Mouse (Mus musculus) midbrain, embryonic 13.5 days (tissue): ENCODE measurements around the gene B4galt3. TPM values are rescaled to one million over a fixed set of nuclear protein-coding genes. Genes with fewer than 3 reads are reported as not detected.

ENCODE experiments used
- ATAC-seq: fragments of 200-750 bp; cut with Nextera tagmentation; 2 replicates; pipeline ENCODE4 v1.8.0; 2017; ENCODE audit warnings: mild to moderate bottlenecking, moderate TSS enrichment, moderate library complexity
- H3K27ac ChIP-seq: fragments of 300-500 bp; sonication (generic); 2 replicates; pipeline ENCODE4 v1.5.1; 2015; ENCODE audit warnings: inconsistent platforms, mild to moderate bottlenecking, moderate library complexity
- H3K27me3 ChIP-seq: fragments of 300-500 bp; sonication (generic); 2 replicates; pipeline ENCODE4 v1.6.1; 2015; ENCODE audit warnings: mild to moderate bottlenecking, inconsistent platforms
- H3K36me3 ChIP-seq: fragments of 300-500 bp; sonication (generic); 2 replicates; pipeline ENCODE4 v1.6.1; 2015; ENCODE audit warnings: mild to moderate bottlenecking, inconsistent platforms
- H3K4me1 ChIP-seq: fragments of 300-500 bp; sonication (generic); replicated peaks from 2 replicates; pipeline ENCODE4 v1.6.1; 2015; ENCODE audit warnings: inconsistent platforms
- H3K4me2 ChIP-seq: fragments of 300-500 bp; sonication (generic); replicated peaks from 2 replicates; pipeline ENCODE4 v1.6.1; 2015; ENCODE audit warnings: moderate library complexity, mild to moderate bottlenecking, inconsistent platforms
- H3K4me3 ChIP-seq: fragments of 300-500 bp; sonication (generic); replicated peaks from 2 replicates; pipeline ENCODE4 v1.5.1; 2015; ENCODE audit warnings: mild to moderate bottlenecking, inconsistent platforms
- H3K9ac ChIP-seq: fragments of 300-500 bp; sonication (generic); replicated peaks from 2 replicates; pipeline ENCODE4 v1.6.1; 2015; ENCODE audit warnings: mild to moderate bottlenecking, inconsistent platforms
- H3K9me3 ChIP-seq: fragments of 300-500 bp; sonication (generic); 2 replicates; pipeline ENCODE4 v1.6.1; 2016; ENCODE audit warnings: mild to moderate bottlenecking, inconsistent platforms
- WGBS: fragments of 180-500 bp; shearing (Covaris S2); methylation state at CpG from one replicate; pipeline ENCODE4 v1.1.7; 2015; 5-methylcytosine and 5-hydroxymethylcytosine counted together
- polyA plus RNA-seq: library from polyadenylated mRNA; unstranded; fragments of >200 nt; fragmentation: Nextera tagmentation; extraction: Ambion mirVana; gene quantifications from 2 replicates; pipeline ENCODE4 v1.2.1, GENCODE M21; 2015

B4galt3 gene
- polyA plus RNA-seq, 1 experiment from 2014 or later = 99.0 TPM

- Histone ChIP-seq H3K27me3 (no peaks in the 10 kb centered on the region), H3K9me3 (no peaks in the 10 kb centered on the region), H3K4me2 (no peak overlapping the region), H3K27ac (no peak overlapping the region), H3K4me3 (no peak overlapping the region), H3K9ac (no peak overlapping the region), H3K36me3 (peaks cover 7% of the 10 kb centered on the region), H3K4me1 (peaks cover 7% of the 10 kb centered on the region)
- WGBS = 68% methylated on average over 15 of the region's 15 CpGs
- no peak for ATAC-seq
These were observed 13.1 kb upstream of the B4galt3 start for GRCm38 (mm10) chr1:171256937-171257548.

DNA sequence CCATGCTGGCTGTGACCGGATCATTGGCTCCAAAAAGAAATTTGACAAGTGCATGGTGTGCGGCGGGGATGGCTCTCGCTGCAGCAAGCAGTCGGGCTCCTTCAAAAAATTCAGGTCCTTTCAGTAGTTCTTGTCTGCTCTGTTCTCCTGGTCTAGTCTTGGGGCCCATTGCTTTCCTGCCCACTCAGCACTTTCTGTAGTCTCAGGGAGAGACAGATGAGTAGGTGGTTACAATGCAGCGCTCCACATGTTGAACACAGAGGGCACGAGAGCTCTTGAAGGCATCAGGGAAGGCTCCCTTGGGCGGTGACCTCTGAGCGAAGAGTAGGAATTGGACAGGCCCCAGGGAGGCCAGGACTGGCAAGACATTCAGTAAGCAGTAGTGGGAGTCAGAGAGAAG lies 12.3 kb upstream of the B4galt3 start:
- no peak overlapping the region for H3K9ac ChIP-seq
- H3K27ac ChIP-seq = no peak overlapping the region
- H3K27me3 ChIP-seq = no peaks in the 10 kb centered on the region
- no peaks in the 10 kb centered on the region for H3K9me3 ChIP-seq
- peaks cover 8% of the 10 kb centered on the region for H3K4me1 ChIP-seq
- ATAC-seq = no peak
- no peak overlapping the region for H3K4me3 ChIP-seq
- peaks cover 7% of the 10 kb centered on the region for H3K36me3 ChIP-seq
- H3K4me2 ChIP-seq = no peak overlapping the region
- WGBS = 91% methylated on average over 9 of the region's 9 CpGs

DNA sequence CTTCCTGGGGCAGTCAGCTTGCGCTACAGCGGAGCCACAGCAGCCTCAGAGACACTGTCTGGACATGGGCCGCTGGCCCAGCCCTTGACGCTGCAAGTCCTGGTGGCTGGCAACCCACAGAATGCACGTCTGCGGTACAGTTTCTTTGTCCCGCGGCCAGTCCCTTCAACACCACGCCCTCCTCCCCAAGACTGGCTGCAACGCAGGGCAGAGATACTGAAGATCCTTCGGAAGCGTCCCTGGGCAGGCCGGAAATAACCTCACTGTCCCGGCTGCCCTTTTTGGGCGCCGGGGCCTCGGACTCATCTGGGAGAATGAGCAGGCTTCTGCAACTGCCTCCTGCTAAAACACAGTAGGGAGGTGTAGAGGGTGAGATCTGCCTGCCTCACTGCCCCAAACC lies 11.2 kb upstream of the B4galt3 start:
- H3K9ac ChIP-seq = no peak overlapping the region
- 83% methylated on average over 17 of the region's 17 CpGs for WGBS

GRCm38 (mm10) chr1:171260316-171260715 lies 9.8 kb upstream of the B4galt3 start:
- H3K4me3 ChIP-seq = no peak overlapping the region
- peaks cover 7% of the 10 kb centered on the region for H3K36me3 ChIP-seq
- no peak overlapping the region for H3K4me2 ChIP-seq
- H3K27ac ChIP-seq = no peak overlapping the region
- no peaks in the 10 kb centered on the region for H3K9me3 ChIP-seq
- WGBS = 91% methylated on average over 3 of the region's 3 CpGs
- no peak overlapping the region for H3K9ac ChIP-seq
- peaks cover 4% of the 10 kb centered on the region; the same call in 1 of the 2 replicates for H3K27me3 ChIP-seq
- H3K4me1 ChIP-seq = peaks cover 12% of the 10 kb centered on the region
- ATAC-seq = no peak

More for the DNA sequence above, 11.2 kb upstream of the B4galt3 start:
- H3K4me2 ChIP-seq = no peak overlapping the region
- no peak overlapping the region for H3K27ac ChIP-seq
- H3K4me1 ChIP-seq = peaks cover 12% of the 10 kb centered on the region
- no peak overlapping the region for H3K4me3 ChIP-seq
- H3K9me3 ChIP-seq = no peaks in the 10 kb centered on the region
- no peak for ATAC-seq
- no peaks in the 10 kb centered on the region for H3K27me3 ChIP-seq
- H3K36me3 ChIP-seq = peaks cover 7% of the 10 kb centered on the region

- Histone ChIP-seq H3K9ac (peak overlapping the region; percentile 58), H3K4me3 (peak overlapping the region; percentile 31), H3K27ac (peak overlapping the region; percentile 82), H3K4me1 (peaks cover 12% of the 10 kb centered on the region), H3K9me3 (no peaks in the 10 kb centered on the region), H3K36me3 (peaks cover 7% of the 10 kb centered on the region), H3K27me3 (peaks cover 8% of the 10 kb centered on the region; the same call in 1 of the 2 replicates), H3K4me2 (peak overlapping the region; percentile 55)
- WGBS = 8% methylated on average over 8 of the region's 8 CpGs
- peak; percentile 79 for ATAC-seq
These were observed 7.5 kb upstream of the B4galt3 start for GRCm38 (mm10) chr1:171262594-171263130.

DNA sequence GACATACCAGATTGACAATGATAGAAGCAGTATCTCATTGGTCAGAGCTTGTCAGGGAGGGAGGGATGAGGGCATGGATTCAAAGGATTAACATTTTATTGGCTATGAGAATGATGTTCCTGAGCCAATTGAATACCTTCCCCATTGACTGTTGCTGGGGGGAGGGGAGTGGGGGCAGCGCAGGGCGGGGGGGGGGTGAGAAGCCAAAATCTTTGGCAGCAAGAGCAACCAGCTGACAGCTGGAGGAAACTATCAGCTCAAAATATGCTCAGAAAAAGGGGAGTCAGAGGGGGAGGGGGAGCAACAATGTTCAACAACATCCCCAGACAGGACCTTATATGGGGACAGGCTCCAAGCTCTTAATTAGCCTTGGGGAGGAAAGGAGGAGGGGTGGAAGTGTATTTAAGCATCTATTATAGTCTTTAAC lies 6.9 kb upstream of the B4galt3 start:
- Histone ChIP-seq H3K4me1 (peaks cover 12% of the 10 kb centered on the region), H3K27ac (peak overlapping the region; percentile 70), H3K4me3 (peak overlapping the region; percentile 31; the same call in 1 of the 2 replicates), H3K36me3 (peaks cover 7% of the 10 kb centered on the region), H3K27me3 (peaks cover 8% of the 10 kb centered on the region; the same call in 1 of the 2 replicates), H3K9me3 (no peaks in the 10 kb centered on the region), H3K9ac (no peak overlapping the region), H3K4me2 (peak overlapping the region; percentile 55)
- 0% methylated on average over 2 of the region's 2 CpGs for WGBS
- peak; percentile 95 for ATAC-seq

- Histone ChIP-seq H3K27me3 (peaks cover 8% of the 10 kb centered on the region; the same call in 1 of the 2 replicates), H3K9me3 (no peaks in the 10 kb centered on the region), H3K9ac (no peak overlapping the region), H3K4me2 (peak overlapping the region; percentile 55; the same call in 1 of the 2 replicates), H3K36me3 (peaks cover 4% of the 10 kb centered on the region), H3K4me3 (no peak overlapping the region), H3K4me1 (peaks cover 12% of the 10 kb centered on the region), H3K27ac (peak overlapping the region; percentile 70)
- 93% methylated on average over 3 of the region's 3 CpGs for WGBS
- no peak for ATAC-seq
These were observed 6.3 kb upstream of the B4galt3 start for GRCm38 (mm10) chr1:171263666-171264461.

DNA sequence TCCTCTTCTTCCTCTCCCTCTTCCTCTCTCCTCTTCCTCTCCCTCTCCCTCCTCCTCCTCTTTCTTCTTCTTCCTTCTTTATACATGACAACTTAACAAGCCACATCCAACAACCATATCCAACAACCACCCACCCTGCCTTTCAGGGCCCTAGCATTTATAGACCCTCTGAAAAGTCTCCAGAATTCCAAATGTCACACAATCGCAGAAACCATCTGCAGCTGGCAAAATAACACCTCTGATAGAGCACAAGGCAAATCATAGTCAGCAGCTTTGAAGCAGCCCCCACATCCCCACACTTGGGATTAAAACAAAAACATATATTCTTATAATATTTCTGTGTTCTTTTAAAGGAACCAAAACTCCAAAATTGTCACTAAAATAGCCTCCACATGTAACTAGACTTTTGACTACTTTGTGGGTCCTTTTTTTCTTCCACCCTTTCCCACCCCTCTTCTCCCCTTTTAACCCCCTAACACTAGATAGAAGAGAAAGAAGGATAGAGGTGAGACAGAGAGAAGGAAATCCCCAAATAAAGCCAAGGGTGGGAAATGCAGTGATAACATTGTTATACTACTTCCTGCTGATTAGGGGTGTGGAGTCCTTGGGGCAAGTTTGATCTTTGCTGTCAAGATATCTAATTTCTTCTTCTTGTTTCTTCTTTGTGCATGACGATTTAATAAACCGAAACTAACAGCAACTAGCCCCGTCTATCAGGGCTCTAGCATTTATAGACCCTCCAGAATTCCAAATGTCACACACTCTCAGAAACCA lies 4.0 kb upstream of the B4galt3 start:
- no peak overlapping the region for H3K4me3 ChIP-seq
- peaks cover 8% of the 10 kb centered on the region; the same call in 1 of the 2 replicates for H3K27me3 ChIP-seq
- H3K27ac ChIP-seq = no peak overlapping the region
- peaks cover 24% of the 10 kb centered on the region for H3K4me1 ChIP-seq
- no peak overlapping the region for H3K9ac ChIP-seq
- 88% methylated on average over 4 of the region's 4 CpGs for WGBS
- no peaks in the 10 kb centered on the region for H3K36me3 ChIP-seq
- no peaks in the 10 kb centered on the region for H3K9me3 ChIP-seq
- ATAC-seq = no peak
- no peak overlapping the region for H3K4me2 ChIP-seq

DNA sequence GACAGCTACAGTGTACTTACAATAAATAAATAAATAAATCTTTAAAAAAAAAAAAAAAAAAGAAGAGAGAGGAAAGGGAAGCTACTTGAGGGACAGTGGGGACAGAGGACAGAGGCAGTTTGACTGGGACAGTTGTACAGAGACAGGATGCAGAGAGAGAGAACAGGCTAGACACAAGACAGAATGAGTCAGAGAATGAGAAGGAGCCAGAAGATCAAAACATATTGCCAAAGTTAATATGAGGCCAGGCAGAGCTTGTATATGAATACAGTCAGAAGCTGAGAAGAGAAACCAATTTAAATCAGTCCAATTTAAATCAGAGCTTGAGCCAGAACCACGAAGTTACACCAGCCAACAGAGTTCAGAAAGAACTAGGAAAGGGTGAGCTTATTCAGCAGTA lies 1.8 kb upstream of the B4galt3 start:
- Histone ChIP-seq H3K9me3 (no peaks in the 10 kb centered on the region), H3K4me3 (no peak overlapping the region), H3K9ac (no peak overlapping the region), H3K4me1 (peaks cover 23% of the 10 kb centered on the region), H3K27me3 (peaks cover 8% of the 10 kb centered on the region; the same call in 1 of the 2 replicates), H3K36me3 (peaks cover 16% of the 10 kb centered on the region), H3K27ac (no peak overlapping the region), H3K4me2 (no peak overlapping the region)
- 66% methylated on average over 1 of the region's 1 CpGs for WGBS
- ATAC-seq = no peak

DNA sequence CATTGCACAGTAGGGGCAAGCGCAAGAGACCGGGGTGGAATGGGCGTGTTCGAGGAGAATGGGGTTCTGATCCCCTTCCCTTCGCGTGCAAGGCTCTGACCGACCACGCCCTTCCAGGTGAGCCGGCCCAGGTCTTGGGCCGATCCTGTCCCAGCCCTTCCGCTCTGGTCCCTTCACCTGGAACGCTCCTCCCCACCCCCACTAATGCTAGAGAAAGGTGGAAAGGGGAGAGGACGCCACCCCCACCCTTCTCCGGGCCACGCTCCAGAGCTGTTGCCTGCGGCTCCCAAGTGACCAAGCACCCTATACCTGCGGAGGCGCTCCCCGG lies 409 bp downstream of the B4galt3 start:
- H3K4me3 ChIP-seq = peak overlapping the region; percentile 62
- H3K9me3 ChIP-seq = no peaks in the 10 kb centered on the region
- peak overlapping the region; percentile 96 for H3K4me2 ChIP-seq
- ATAC-seq = peak; percentile 88
- H3K27me3 ChIP-seq = 0 out of 2 replicates have a peak, but pooled peaks cover 3% of the 10 kb centered on the region
- WGBS = under 1% methylated on average over 19 of the region's 19 CpGs
- peaks cover 20% of the 10 kb centered on the region for H3K4me1 ChIP-seq
- peaks cover 38% of the 10 kb centered on the region for H3K36me3 ChIP-seq
- H3K27ac ChIP-seq = no peak overlapping the region
- H3K9ac ChIP-seq = peak overlapping the region; percentile 89

GRCm38 (mm10) chr1:171271196-171271595 lies 1.1 kb downstream of the B4galt3 start:
- Histone ChIP-seq H3K36me3 (peaks cover 45% of the 10 kb centered on the region), H3K4me2 (peak overlapping the region; percentile 96), H3K9ac (peak overlapping the region; percentile 89), H3K9me3 (no peaks in the 10 kb centered on the region), H3K4me1 (peaks cover 20% of the 10 kb centered on the region), H3K27ac (no peak overlapping the region), H3K4me3 (peak overlapping the region; percentile 62), H3K27me3 (0 out of 2 replicates have a peak, but pooled peaks cover 3% of the 10 kb centered on the region)
- no peak for ATAC-seq
- WGBS = 63% methylated on average over 9 of the region's 9 CpGs
